Mouse (Mus musculus) c-Kit-positive CD71-positive TER-119-negative erythroid progenitor cells, embryonic 14.5 days (primary cell): ENCODE data around the gene Olfr827.

Experiments
- DNase-seq: peaks from one replicate; pipeline ENCODE4 v3.0.0-alpha.2; 2013; ENCODE audit warnings: low read depth

Gene Olfr827

DNA sequence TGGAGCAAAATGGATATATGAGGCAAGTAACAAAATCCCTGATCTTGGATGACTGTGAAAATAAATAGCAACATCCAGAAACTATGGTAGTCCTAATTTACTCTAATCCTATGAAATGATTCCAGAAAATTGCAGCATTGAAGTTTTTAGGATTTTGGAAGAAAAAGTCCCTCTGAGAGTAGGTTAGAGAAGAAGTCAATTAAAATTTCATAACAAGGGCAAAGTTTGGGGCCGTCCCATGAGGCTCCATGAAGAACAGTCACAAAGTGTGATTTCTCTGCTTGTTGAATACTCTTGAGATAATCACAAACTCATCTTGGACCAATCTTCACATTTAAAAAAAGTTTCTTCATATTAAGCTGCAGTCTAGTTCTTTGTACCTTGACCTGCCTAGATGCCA lies at the start of gene Olfr827:
Olfr827 (minus strand) TSS at position 101 of the 400 bp plus-strand sequence.
- no peak for DNase-seq

GRCm38 (mm10) chr10:130263203-130263602 lies 49.0 kb upstream of the Olfr827 start:
- no peak for DNase-seq

GRCm38 (mm10) chr10:130259483-130259882 lies 45.3 kb upstream of the Olfr827 start:
- DNase-seq = no peak

- DNase-seq = no peak
Measured at GRCm38 (mm10) chr10:130244271-130244670, 30.1 kb upstream of the Olfr827 start.

DNA sequence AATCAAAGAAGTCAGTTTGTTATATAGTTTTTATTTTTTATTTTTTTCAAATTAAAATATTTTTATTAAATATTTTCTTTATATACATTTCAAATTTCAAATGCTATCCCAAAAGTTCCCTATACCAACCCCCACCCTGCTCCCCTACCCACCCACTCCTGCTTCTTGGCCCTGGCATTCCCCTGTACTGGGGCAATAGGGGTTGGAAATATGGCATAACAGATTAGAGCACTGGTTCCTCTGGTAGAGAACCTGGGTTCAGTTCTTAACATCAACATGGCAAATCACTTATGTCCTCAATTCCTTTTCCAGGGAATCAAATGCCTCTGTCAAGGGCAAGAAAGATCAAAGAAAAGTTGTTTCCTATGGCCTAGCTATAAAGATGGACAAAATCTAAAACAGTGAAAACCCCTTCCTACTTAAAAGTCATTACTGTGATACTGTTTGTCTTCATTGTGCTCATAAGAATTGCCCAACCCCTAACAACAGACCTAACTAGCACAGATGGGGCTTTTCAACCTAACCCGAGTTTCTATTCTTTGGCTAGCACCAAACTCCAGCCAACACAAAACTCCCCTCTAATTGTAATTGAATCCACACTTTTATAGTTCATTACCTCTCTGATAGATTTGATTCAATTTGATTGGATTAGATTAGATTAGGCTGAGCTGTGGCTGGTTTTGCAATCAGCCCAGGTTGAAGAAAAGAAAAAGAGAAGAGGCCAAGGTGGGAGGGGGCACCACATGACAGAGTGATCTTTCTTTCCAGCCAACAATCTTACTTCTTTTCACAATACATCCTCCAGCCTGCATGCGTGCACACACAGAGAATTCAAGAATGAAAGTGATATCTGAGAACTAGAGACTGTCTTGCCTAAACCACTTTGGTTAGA lies 24.4 kb upstream of the Olfr827 start:
- DNase-seq = no peak

GRCm38 (mm10) chr10:130234576-130234975 lies 20.4 kb upstream of the Olfr827 start:
- no peak for DNase-seq

DNA sequence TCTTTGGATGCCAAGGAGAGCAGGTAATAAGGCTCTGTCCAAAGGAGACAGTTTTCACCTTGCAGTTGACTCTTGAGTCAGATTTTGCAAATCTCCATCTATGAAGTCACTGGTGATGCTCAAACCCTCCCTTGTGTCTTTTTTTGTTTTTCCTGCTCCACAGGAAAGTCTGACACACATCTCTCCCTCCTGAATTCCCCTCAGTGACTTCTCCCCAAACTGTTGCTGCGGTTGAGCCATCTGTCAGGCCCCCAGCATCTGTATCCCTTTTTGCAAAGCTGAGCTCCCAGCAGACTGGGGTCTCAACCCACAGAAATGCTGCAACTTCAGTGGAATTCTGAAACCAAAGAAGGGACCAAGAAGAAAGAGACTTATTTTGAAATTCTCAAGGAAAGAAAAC lies 17.9 kb upstream of the Olfr827 start:
- DNase-seq = no peak

DNA sequence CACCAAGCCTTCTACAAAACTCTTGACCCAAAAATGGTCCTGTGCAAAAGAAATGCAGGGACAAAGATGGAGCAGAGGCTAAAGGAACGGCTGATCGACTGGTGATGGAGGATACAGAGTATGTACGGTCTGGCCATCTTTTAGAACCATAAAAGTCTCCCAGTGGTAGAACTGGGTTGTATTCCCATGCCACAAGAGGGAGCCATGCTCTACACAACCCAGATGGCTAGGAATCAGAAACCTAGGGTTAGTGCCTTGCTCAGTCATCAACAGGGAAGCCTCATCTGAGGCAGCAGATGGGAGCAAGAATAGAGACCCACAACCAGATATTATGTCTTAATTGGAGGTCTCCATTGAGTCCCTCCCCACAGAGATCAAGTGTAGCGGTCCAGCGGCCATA lies 15.4 kb upstream of the Olfr827 start:
- no peak for DNase-seq

GRCm38 (mm10) chr10:130228246-130228645 lies 14.0 kb upstream of the Olfr827 start:
- peak; percentile 25 for DNase-seq

- DNase-seq = no peak
Measured at GRCm38 (mm10) chr10:130225034-130225433, 10.8 kb upstream of the Olfr827 start.

DNA sequence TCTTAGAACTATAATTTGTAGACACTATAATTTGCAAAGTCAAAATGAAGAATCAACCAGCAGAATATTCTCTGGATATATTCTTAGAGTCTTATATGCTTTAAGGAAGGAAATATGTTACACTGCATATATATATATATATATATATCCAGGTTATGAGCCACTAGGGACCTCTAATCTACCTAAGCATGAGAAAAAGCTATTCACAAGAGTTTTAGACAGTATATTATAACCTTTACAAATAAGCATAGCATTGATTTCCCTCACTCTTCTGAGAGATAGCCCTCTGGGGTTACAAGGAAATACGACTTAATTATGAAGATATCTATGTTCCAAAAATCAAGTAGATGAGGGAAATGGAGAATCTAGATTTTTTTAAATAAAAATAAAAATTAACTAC lies 30.1 kb downstream of the Olfr827 start, which contains the start of gene Olfr826:
Olfr826 (minus strand) TSS at position 101 of the 400 bp plus-strand sequence.
- no peak for DNase-seq

GRCm38 (mm10) chr10:130166666-130167065 lies 47.5 kb downstream of the Olfr827 start, which contains the start of gene Olfr825:
Gene Olfr825 (minus strand): TSS chr10:130166766.
- DNase-seq = no peak

DNA sequence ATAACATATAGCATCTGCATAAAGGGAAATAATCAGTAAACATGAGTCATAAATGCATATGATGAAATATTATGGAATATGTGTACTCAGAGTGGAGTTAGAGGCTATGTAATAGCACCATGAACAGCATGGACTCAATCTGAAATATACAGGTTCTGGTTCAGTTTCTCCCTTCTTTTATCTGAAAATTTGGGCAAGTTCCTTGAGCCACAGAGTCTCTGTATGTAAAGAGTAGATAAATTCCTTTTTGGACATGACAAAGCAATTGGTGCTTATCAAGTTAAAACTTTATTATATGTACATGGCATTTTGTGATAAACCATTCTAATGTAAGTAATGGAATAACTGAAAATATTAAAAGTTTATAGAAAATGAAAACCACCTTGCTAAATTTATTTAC lies 49.0 kb downstream of the Olfr827 start:
- DNase-seq = no peak
